In the genomic region with DNA sequence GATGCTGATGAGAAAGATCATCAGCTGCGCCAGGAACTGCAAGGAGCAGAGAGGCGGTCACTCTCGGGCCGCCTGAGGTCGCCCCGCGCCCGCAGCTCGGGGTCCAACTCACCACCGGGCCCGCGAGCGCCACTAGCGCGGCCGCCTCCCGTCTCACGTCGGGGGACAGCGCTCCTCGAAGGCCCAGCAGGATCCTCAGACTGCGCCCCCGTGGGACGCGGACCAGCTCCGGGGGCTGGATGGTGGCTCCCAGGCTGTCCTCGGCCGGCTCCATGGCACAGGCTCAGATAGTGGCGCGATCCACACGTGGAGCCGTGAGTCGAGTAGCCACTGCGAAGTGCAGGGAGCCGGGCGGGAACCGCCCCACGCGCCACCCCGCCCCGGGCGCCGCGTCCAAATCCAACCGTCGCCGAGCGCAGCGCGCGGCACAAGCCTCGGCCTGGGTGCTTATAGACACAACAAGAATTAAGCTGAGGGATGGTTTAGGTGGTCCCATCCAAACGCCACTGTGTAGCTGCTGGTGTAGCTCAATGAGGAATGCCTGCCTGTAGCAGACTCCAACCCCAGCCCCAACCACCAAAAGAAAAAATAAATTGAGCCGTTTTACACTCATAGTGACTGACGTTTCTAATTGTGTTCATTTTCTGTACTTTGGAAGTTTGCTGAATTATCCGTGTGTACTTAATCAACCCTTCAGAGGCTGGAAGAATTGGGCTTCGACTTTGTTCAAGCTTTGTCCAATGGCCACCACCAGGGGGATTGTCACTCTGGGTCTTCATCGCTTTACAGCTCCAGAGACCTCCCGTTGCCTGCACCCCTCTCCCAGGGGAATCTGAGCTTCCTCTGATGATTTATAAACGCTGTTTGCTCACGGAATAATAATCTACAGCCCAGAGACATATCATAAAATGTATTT, we compare ENCODE assay signal across 8 mouse cellular contexts. TPM values are rescaled to one million over a fixed set of nuclear protein-coding genes. Genes with fewer than 3 reads are reported as not detected.
DNase-seq lines count a peak whose midpoint lies in the region; ATAC-seq lines count a peak whose summit lies in the region.

A gene (minus strand): TSS at position 356 of the 916 bp plus-strand sequence.

- 3% methylated on average over 61 of the region's 61 CpGs for WGBS in embryonic facial prominence, embryonic 12.5 days
- WGBS in hindbrain, embryonic 15.5 days, result 4% methylated on average over 61 of the region's 61 CpGs
- 4% methylated on average over 61 of the region's 61 CpGs for WGBS in liver, embryonic 16.5 days (ENCODE audit: insufficient replicate concordance)

- H3K9ac ChIP-seq in embryonic facial prominence, embryonic 12.5 days, result peak within 1 kb of the TSS; percentile 39
- 0 out of 2 replicates have a peak within 1 kb of the TSS, but pooled peaks have one; percentile 0 for H3K9ac ChIP-seq in hindbrain, embryonic 15.5 days
- no peak within 1 kb of the TSS for H3K9ac ChIP-seq in liver, embryonic 16.5 days (ENCODE audit: low read depth, low read length)

- 0 out of 2 replicates have a peak, but pooled peaks have one; percentile 28 for ATAC-seq in embryonic facial prominence, embryonic 12.5 days (ENCODE audit: insufficient number of reproducible peaks, insufficient read depth, low FRiP score, low TSS enrichment)
- ATAC-seq in hindbrain, embryonic 15.5 days (ENCODE audit: low FRiP score, low read depth), result no peak
- ATAC-seq in liver, embryonic 16.5 days (ENCODE audit: low read depth), result no peak

- H3K4me3 ChIP-seq in embryonic facial prominence, embryonic 12.5 days, result peak within 1 kb of the TSS; percentile 35
- peak within 1 kb of the TSS; percentile 42 for H3K4me3 ChIP-seq in hindbrain, embryonic 15.5 days
- H3K4me3 ChIP-seq in liver, embryonic 16.5 days (ENCODE audit: low read depth, low read length), result peak within 1 kb of the TSS; percentile 27

- H3K27ac ChIP-seq in embryonic facial prominence, embryonic 12.5 days, result no peak within 1 kb of the TSS
- no peak within 1 kb of the TSS for H3K27ac ChIP-seq in hindbrain, embryonic 15.5 days (replicated peaks)
- no peak within 1 kb of the TSS for H3K27ac ChIP-seq in liver, embryonic 16.5 days (ENCODE audit: low read length)

- H3K36me3 ChIP-seq in embryonic facial prominence, embryonic 12.5 days, result no peaks in the 10 kb centered on the region
- H3K36me3 ChIP-seq in hindbrain, embryonic 15.5 days, result no peaks in the 10 kb centered on the region
- no peaks in the 10 kb centered on the region for H3K36me3 ChIP-seq in liver, embryonic 16.5 days (ENCODE audit: control insufficient read depth, insufficient read depth)

- H3K27me3 ChIP-seq in embryonic facial prominence, embryonic 12.5 days, result peaks cover 49% of the 10 kb centered on the region
- H3K27me3 ChIP-seq in hindbrain, embryonic 15.5 days, result peaks cover 34% of the 10 kb centered on the region
- H3K27me3 ChIP-seq in liver, embryonic 16.5 days (ENCODE audit: control insufficient read depth, insufficient read depth, low read depth, low read length), result peaks cover 25% of the 10 kb centered on the region

- peak; percentile 13 for DNase-seq in urinary bladder, postnatal 14 days (ENCODE audit: low spot score)
- DNase-seq in urinary bladder, postnatal 36 days (ENCODE audit: low spot score in 2 of 2), result no peak
- peak; percentile 82 for DNase-seq in retina, embryonic 14.5 days (ENCODE audit: low spot score)
- DNase-seq in layer of hippocampus, adult 9-10 months (ENCODE audit: low spot score), result no peak
- DNase-seq in cerebellum, adult 9-11 months, result no peak

- no peaks in the 10 kb centered on the region for H3K9me3 ChIP-seq in embryonic facial prominence, embryonic 12.5 days
- no peaks in the 10 kb centered on the region for H3K9me3 ChIP-seq in hindbrain, embryonic 15.5 days
- no peaks in the 10 kb centered on the region for H3K9me3 ChIP-seq in liver, embryonic 16.5 days (replicated peaks; ENCODE audit: control insufficient read depth, low read length)

- H3K4me1 ChIP-seq in embryonic facial prominence, embryonic 12.5 days, result peaks cover 12% of the 10 kb centered on the region; the same call in 1 of the 2 replicates
- H3K4me1 ChIP-seq in hindbrain, embryonic 15.5 days (replicated peaks), result peaks cover 14% of the 10 kb centered on the region
- H3K4me1 ChIP-seq in liver, embryonic 16.5 days (ENCODE audit: control insufficient read depth, low read depth, low read length), result no peaks in the 10 kb centered on the region

- peak within 1 kb of the TSS; percentile 64 for H3K4me2 ChIP-seq in embryonic facial prominence, embryonic 12.5 days (replicated peaks)
- peak within 1 kb of the TSS; percentile 67 for H3K4me2 ChIP-seq in hindbrain, embryonic 15.5 days
- peak within 1 kb of the TSS; percentile 54 for H3K4me2 ChIP-seq in liver, embryonic 16.5 days (ENCODE audit: low read depth, low read length)

RNA-seq across cellular contexts. Expression of the gene that starts here (rescaled TPM):
- polyA plus RNA-seq in embryonic facial prominence, embryonic 12.5 days (2016; fragmentation: Nextera tagmentation; extraction: Ambion mirVana), result not detected in 2 replicates
- polyA plus RNA-seq in hindbrain, embryonic 15.5 days (2015; fragmentation: Nextera tagmentation; extraction: Ambion mirVana), result 0.38 TPM in 1 of 2 replicates, not detected in the other
- 0.06 TPM in 1 of 2 replicates, not detected in the other for polyA plus RNA-seq in liver, embryonic 16.5 days (2015; fragmentation: Nextera tagmentation; extraction: Ambion mirVana)

Comparison
In these comparisons a context has a peak if more than half of its experiments do, and no peak if none do; other contexts are left out.
1. DNase-seq: peak in urinary bladder, postnatal 14 days (single experiment) and retina, embryonic 14.5 days (single experiment); none in urinary bladder, postnatal 36 days (0 of 2), layer of hippocampus, adult 9-10 months (single experiment) and cerebellum, adult 9-11 months (single experiment).
2. Peak in ATAC-seq, H3K4me3 ChIP-seq, H3K9ac ChIP-seq and H3K4me2 ChIP-seq in embryonic facial prominence, embryonic 12.5 days; RNA of the gene not detected or under 1 TPM.
3. Peak in every context shown above with its lines, with median percentiles within 50 percentile points of each other: H3K4me2 ChIP-seq and H3K4me3 ChIP-seq.